Mouse (Mus musculus): Measurements from ENCODE around the gene Sema5a. TPM values are rescaled to one million over a fixed set of nuclear protein-coding genes. Genes with fewer than 3 reads are reported as not detected.
A peak's percentile ranks its signal among the peaks of the same experiment; 100 is the strongest.

The Sema5a gene
- total RNA-seq, 4 experiments from 2014 or later, result 1.2 to 2.3 (median 1.9) TPM

GRCm38 (mm10) chr15:32542746-32543145 lies 298.1 kb downstream of the Sema5a start:
- no peak for DNase-seq (ENCODE audit: low spot score in 2 of 2)

DNA sequence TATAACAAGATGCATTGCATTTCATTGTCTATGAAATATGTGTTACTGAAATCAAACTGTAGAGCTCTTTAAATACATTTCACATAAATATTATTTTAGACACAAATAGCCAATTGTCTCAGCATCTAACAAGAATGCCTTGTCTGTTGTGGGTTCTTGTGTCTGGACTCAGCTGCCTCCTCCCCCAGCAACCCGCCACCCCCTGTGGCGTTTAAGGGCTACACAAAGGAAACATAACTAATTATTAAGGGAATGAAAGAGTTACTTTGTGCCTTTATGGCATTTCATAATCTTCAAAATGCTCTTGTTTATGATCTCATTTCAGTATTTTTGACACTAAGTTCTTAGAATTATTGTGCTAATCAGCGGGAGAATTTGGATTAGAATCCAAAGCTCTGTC lies 298.6 kb downstream of the Sema5a start:
- no peak for DNase-seq (ENCODE audit: low spot score in 2 of 2)

GRCm38 (mm10) chr15:32545455-32545854 lies 300.8 kb downstream of the Sema5a start:
- no peak for DNase-seq (ENCODE audit: low spot score in 2 of 2)

- no peak for DNase-seq (ENCODE audit: low spot score in 2 of 2)
These were observed 302.1 kb downstream of the Sema5a start for GRCm38 (mm10) chr15:32546746-32547145.

- DNase-seq (ENCODE audit: low spot score in 2 of 2), result no peak
These were observed 314.3 kb downstream of the Sema5a start for GRCm38 (mm10) chr15:32558925-32559324.

GRCm38 (mm10) chr15:32562600-32562999 lies 318.0 kb downstream of the Sema5a start:
- no peak for DNase-seq (ENCODE audit: low spot score in 2 of 2)

DNA sequence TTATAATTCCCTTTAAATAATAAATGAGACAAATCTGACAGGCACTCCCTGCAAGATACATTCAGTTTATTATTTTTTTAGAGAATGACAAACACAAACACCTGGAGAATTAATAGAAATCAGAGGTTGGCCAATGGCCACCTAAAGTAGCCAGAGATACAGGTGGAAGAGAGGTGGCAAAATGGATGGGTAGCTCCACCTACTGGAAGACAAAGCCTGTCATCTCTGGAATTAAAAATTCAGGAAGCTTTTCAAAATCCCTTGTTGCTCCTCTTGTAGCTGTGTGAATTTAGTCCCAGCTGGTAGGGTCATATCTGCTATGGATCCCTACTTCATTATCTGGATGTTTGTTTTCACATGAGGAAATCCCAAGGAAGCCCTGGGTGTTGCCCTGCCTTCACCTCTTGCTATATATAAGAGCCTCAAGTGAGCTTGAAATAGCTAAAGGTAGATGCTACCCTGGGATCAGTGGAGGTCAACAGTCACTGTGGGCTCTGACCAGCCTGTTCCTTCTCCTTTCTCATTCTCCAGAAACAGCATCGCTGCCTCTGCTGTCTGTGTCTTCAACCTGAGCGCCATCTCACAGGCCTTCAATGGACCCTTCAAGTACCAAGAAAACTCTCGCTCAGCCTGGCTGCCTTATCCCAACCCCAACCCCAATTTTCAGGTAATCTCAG lies 323.7 kb downstream of the Sema5a start:
- no peak for DNase-seq (ENCODE audit: low spot score in 2 of 2)

- no peak for DNase-seq (ENCODE audit: low spot score in 2 of 2)
These were observed 324.3 kb downstream of the Sema5a start for GRCm38 (mm10) chr15:32568858-32569387.

DNA sequence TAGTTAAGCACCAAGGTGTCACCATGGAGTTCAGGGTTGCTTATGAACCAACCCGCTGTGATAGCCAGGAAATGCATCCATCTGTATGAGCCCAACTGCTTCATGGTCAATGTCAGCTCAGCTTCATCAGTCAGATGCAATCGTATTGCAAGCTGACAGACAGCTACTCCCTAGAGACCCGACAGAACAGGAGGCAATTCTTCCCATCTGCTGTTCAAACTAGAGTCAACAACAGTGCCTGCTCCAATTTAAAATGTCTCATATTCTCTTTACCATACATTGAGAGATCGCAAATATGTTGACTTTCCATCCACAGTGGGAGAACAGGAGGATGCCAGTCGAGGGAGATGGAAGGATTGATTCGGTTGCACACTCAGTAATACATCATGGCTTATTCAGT lies 329.7 kb downstream of the Sema5a start:
- no peak for DNase-seq (ENCODE audit: low spot score in 2 of 2)

GRCm38 (mm10) chr15:32575212-32575611 lies 330.6 kb downstream of the Sema5a start:
- no peak for DNase-seq (ENCODE audit: low spot score in 2 of 2)

GRCm38 (mm10) chr15:32579351-32579750 lies 334.7 kb downstream of the Sema5a start:
- DNase-seq (ENCODE audit: low spot score in 2 of 2), result no peak

DNA sequence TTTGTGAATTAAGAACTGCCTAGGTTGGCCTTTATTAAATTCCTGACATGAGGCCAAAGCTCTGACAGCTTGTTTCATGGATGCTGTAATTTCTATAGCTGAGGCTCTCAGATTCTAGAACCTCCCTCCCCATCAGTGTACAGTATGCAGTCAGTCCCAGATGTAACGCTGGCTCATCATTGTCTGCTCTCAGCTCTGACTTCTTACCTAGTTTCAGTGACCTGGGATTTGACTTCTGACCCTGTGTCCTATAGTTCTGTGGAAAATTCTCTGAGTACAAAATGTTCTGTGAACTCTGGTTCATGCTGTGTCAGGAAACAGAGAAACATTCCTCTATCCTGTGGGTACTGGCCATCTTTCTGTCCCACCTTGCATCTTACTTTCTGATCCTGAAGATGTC lies 346.0 kb downstream of the Sema5a start:
- no peak for DNase-seq (ENCODE audit: low spot score in 2 of 2)

GRCm38 (mm10) chr15:32593746-32594145 lies 349.1 kb downstream of the Sema5a start:
- DNase-seq (ENCODE audit: low spot score in 2 of 2), result no peak

GRCm38 (mm10) chr15:32596574-32596973 lies 352.0 kb downstream of the Sema5a start:
- no peak for DNase-seq (ENCODE audit: low spot score in 2 of 2)

DNA sequence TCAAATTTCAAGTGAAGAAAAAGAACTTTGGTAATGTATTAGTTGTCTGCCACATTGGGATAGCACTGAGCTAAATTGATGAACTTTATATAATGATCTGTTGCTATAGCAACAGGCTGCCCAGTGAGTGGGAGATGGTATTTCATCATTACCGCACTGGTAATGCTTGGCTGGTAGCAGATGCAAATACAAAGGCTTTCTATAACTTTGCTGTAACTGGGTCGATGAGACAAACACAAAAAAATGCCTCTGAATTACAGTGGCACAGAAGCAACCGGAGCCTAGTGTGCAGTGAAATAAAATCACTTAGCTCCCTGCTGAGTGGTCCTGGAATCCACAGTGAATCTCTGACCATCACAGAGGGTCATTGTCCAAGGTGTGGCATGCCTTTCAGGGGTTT lies 352.6 kb downstream of the Sema5a start:
- DNase-seq (ENCODE audit: low spot score in 2 of 2), result no peak

DNA sequence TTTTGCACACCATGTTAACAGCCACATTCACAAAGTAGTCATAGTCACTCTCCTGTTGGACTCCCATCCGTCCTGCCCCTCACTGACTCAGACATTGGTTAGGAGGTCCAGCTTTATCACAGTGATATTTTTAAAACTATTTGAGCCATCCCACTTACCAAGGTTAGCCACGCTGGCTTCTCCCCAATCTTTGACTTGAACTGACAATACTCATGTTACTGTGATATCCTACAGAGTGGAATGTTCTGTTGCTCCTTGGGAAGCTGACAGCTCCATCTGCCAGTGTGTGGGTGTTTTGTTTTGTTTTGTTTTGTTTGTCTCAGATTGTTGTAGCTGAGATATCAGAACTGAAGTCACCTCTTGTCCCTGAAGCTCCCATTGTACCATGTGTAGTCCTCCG lies 362.6 kb downstream of the Sema5a start:
- DNase-seq (ENCODE audit: low spot score in 2 of 2), result no peak

DNA sequence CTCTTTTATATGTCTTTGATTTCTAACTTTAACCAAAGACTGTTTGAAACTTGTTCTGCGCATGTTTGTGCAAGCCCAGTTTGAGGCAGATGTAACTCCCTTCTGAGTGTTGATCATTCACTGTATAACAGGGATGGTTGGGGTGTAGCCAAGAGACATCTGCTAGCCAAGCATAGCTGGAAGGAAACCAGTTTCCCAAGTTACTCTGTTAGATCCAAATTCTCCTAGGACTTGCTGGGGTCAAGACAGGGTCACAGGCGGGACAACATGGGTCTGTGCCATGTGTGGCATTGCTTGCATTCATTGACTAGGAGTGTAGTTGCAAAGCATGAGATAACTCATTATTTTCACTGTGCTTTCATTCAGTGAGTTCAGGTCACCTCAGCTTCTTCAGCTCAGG lies 366.2 kb downstream of the Sema5a start:
- peak in 1 of 2 experiments; percentile 16 for DNase-seq (ENCODE audit: low spot score in 2 of 2)

DNA sequence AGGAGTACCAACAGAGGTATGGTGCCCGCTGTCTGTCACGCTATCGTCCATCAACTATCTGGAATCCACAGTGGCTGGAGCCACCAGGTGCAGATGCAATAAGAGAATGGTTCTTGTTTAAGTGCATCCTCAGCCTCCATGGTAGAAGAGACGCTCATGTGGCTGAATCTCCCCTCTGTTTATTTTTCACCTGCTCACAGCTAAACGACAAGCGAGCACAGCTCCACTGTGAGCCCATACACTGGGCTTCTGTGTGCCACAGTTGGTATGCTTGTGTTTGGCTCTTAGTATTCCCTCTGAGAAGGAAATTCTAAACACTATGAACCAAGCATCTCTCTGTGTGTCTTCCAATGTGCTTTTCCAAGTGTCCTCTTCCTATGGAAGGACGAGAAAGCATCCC lies 366.6 kb downstream of the Sema5a start:
- DNase-seq (ENCODE audit: low spot score in 2 of 2), result no peak

- DNase-seq (ENCODE audit: low spot score in 2 of 2), result no peak
These were observed 369.1 kb downstream of the Sema5a start for GRCm38 (mm10) chr15:32613718-32614117.

GRCm38 (mm10) chr15:32615773-32616172 lies 371.2 kb downstream of the Sema5a start:
- no peak for DNase-seq (ENCODE audit: low spot score in 2 of 2)

GRCm38 (mm10) chr15:32619199-32619598 lies 374.6 kb downstream of the Sema5a start:
- no peak for DNase-seq (ENCODE audit: low spot score in 2 of 2)

DNA sequence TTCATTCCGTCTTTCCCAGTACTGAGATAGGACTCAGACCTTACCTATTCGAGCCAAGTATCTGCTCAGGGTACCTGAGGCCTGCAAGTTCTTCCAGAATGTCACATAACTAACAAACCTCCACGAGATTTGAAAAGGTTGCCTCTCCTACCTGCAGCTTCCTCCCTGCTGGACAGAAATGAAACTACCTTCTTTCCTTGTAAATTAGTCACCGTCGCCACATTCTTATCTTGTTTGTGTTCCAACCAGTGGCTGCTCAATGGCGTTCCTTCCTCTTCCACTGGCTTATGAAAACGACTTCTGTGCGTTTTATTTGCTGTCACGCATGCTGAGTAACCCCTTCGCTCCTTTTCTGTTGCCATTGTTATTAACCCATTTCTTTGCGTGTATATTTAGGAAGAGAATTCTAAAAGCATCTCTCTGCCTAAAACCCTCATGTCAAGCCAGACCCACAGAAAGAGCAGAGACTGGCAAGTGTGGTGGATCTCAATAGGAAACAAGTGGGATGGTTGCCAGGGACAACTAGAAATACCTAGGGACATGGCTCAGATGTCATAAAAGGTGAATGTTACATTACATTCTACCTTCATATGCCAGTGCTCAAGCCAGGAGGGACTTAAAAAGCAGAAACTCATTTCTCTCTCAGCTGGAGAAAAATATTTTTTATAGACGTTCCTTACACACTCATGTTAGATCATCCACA lies 378.6 kb downstream of the Sema5a start:
- DNase-seq (ENCODE audit: low spot score in 2 of 2), result no peak

DNA sequence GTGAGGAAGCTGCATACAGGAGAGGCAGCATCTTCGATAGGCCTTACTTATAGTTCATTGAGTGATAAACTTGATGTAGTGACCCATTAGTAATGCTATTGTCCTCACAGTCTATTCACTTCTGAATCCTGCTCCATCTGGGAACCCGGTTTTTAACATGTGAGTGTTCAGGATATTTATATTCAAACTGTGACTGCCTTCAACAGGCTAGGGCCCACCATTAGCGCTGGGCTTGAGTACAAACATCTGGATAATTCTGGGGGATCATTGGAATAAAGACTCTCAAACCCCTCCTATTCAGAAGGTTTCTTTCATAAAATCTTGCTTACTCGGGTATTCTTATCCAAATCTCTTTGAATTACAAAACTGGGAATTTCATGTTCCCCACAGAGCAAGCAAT lies 379.5 kb downstream of the Sema5a start:
- DNase-seq (ENCODE audit: low spot score in 2 of 2), result no peak
